Mouse (Mus musculus) kidney, postnatal 0 days (tissue): ENCODE measurements around the gene Acer1. TPM values are rescaled to one million over a fixed set of nuclear protein-coding genes. Genes with fewer than 3 reads are reported as not detected.

Experiments used
- ATAC-seq: fragments of 200-750 bp; cut with Nextera tagmentation; replicated peaks from 2 replicates; pipeline ENCODE4 v1.8.0; 2017; ENCODE audit warnings: low read depth, moderate number of reproducible peaks, moderate TSS enrichment, moderate library complexity; ENCODE audit not compliant: low FRiP score
- DNase-seq: peaks from one replicate; pipeline ENCODE4 v3.0.0-alpha.2; 2016; ENCODE audit warnings: low spot score
- H3K27ac ChIP-seq: fragments of 300-500 bp; sonication (generic); 2 replicates; pipeline ENCODE4 v1.5.1; 2014; ENCODE audit warnings: mild to moderate bottlenecking
- H3K27me3 ChIP-seq: fragments of 300-500 bp; sonication (generic); 2 replicates; pipeline ENCODE4 v1.6.1; 2014; ENCODE audit warnings: low read length, mixed read lengths; ENCODE audit not compliant: insufficient read depth
- H3K36me3 ChIP-seq: fragments of 300-500 bp; sonication (generic); 2 replicates; pipeline ENCODE4 v1.6.1; 2014; ENCODE audit warnings: low read length, mixed read lengths; ENCODE audit not compliant: insufficient read depth
- H3K4me1 ChIP-seq: fragments of 300-500 bp; sonication (generic); replicated peaks from 2 replicates; pipeline ENCODE4 v1.6.1; 2014; ENCODE audit warnings: antibody characterized with exemption, low read length, mixed read lengths; ENCODE audit not compliant: insufficient read depth
- H3K4me2 ChIP-seq: fragments of 300-500 bp; sonication (generic); 2 replicates; pipeline ENCODE4 v1.6.1; 2014; ENCODE audit warnings: mild to moderate bottlenecking, low read length, moderate library complexity, mixed read lengths
- H3K4me3 ChIP-seq: fragments of 300-500 bp; sonication (generic); replicated peaks from 2 replicates; pipeline ENCODE4 v1.5.1; 2014; ENCODE audit warnings: low read depth, low read length
- H3K9ac ChIP-seq: fragments of 300-500 bp; sonication (generic); 2 replicates; pipeline ENCODE4 v1.6.1; 2014; ENCODE audit warnings: low read depth, low read length
- H3K9me3 ChIP-seq: fragments of 300-500 bp; sonication (generic); replicated peaks from 2 replicates; pipeline ENCODE4 v1.6.1; 2016; ENCODE audit warnings: low read length, inconsistent platforms, mixed read lengths
- CTCF ChIP-seq: IDR thresholded peaks from 2 replicates; pipeline ENCODE4 v1.5.1; 2016; ENCODE audit warnings: antibody characterized with exemption, low read depth, mild to moderate bottlenecking, moderate library complexity
- WGBS: fragments of 180-500 bp; shearing (Covaris S2); extraction: QIAGEN DNeasy Blood & Tissue Kit; methylation state at CpG from one replicate; pipeline ENCODE4 v1.1.7; 2014; 5-methylcytosine and 5-hydroxymethylcytosine counted together
- polyA plus RNA-seq: library from polyadenylated mRNA; unstranded; fragments of >200 nt; fragmentation: Nextera tagmentation; extraction: Ambion mirVana; gene quantifications from 2 replicates; pipeline ENCODE4 v1.2.1, GENCODE M21; 2015

The Acer1 gene
- polyA plus RNA-seq, 1 experiment from 2014 or later: not detected

DNA sequence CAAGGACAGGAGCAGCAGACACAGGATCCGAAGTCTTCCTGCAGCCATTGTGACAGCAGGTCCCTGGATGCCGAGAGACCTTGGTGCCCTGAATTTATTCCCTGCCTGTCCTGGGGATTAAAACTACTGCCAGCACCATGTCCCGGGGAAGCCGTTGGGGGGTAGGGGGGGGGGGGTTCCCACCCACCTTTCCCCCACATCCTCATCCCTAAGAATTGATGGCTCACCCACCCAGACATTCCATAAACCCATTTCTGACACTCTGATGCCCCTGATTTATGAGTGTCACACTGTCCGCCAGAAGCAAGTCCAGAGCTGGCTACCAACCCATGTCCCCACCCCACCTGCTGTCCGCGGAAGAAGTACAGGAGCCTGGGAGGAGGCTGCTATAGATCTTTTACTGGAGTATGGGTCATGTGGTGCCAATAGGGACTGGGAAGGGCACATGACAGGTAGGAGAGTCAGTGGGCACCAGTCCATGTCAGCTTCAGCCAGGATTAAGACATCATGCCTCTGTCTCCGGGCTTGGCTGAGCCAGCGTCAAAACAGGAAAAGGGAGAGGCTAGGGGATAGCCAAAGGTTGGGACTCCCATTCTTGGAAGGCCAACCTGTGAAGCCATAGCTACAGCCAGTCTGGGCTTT is 18.2 kb upstream of the Acer1 start, which contains the start of gene Pspn:
Pspn (minus strand) TSS at position 51 of the 642 bp plus-strand sequence.
- ATAC-seq: no peak
- WGBS: 80% methylated on average over 9 of the region's 9 CpGs
- Histone ChIP-seq H3K4me1 (peaks cover 8% of the 10 kb centered on the region; the same call in 1 of the 2 replicates), H3K4me2 (no peak within 1 kb of the TSS), H3K27ac (no peak within 1 kb of the TSS), H3K9ac (no peak within 1 kb of the TSS), H3K27me3 (no peaks in the 10 kb centered on the region), H3K4me3 (no peak within 1 kb of the TSS), H3K36me3 (peaks cover 33% of the 10 kb centered on the region), H3K9me3 (no peaks in the 10 kb centered on the region)
- DNase-seq: no peak
- TF ChIP-seq CTCF: no peak

DNA sequence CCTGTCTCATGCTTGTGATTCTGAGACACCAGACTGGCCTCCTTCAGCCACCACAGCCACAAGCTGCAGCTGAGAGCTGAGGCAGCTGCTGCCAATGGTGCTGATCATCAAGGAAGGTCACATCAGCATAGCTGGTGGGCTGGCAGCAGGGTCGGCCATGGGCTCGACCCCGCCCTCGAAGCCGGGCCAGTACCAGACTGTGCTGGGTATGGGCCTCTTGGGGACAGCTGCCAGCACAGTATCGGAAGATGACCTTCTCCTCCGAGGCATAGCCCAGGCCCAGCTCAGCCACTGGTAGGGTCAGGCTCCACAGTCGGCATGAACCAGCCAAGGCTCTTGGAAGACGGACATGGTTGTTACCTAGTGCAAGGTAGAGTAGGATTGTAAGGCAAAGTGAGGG is 17.5 kb upstream of the Acer1 start:
- Histone ChIP-seq H3K4me1 (peaks cover 8% of the 10 kb centered on the region; the same call in 1 of the 2 replicates), H3K27me3 (no peaks in the 10 kb centered on the region), H3K4me2 (no peak overlapping the region), H3K4me3 (no peak overlapping the region), H3K9me3 (no peaks in the 10 kb centered on the region), H3K27ac (no peak overlapping the region), H3K36me3 (peaks cover 30% of the 10 kb centered on the region), H3K9ac (no peak overlapping the region)
- WGBS: 95% methylated on average over 9 of the region's 9 CpGs
- no peak for TF ChIP-seq CTCF
- ATAC-seq: no peak
- no peak for DNase-seq

DNA sequence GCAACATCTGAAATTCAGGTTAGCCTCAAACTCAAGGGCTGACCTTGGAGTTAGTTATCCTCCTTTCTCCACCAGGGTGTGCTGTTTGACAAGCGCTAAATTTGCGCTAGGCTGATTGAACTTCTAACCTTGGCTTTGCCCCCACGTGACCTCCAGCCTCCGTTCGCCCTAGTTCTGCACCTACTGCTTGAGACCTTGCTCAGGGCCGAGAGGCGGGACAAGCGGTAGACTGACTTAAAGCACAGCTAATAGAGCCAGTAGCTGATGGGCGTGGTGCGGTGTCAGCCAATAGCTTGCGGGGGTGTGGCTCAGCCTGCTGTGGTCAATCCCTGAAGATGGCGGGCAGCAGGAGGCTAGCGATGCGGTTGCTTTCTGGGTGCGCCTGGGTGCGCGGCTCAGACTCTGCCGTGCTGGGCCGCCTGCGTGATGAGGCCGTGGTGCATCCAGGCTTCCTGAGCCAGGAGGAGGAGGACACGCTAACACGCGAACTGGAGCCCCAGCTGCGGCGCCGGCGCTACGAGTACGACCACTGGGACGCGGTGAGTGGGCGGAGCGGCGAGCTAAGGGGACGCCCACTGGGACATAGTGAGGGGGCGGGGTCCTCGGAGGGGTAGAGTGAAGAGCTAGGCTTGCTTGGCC is 15.2 kb upstream of the Acer1 start, which contains the start of gene Alkbh7:
Alkbh7 (plus strand) TSS at position 311 of the 639 bp plus-strand sequence.
- H3K9me3 ChIP-seq: no peaks in the 10 kb centered on the region
- WGBS: under 1% methylated on average over 38 of the region's 38 CpGs
- peak within 1 kb of the TSS; percentile 83 for H3K4me3 ChIP-seq
- peak within 1 kb of the TSS; percentile 84 for H3K27ac ChIP-seq
- peak within 1 kb of the TSS; percentile 72 for H3K9ac ChIP-seq
- peaks cover 28% of the 10 kb centered on the region for H3K36me3 ChIP-seq
- no peaks in the 10 kb centered on the region for H3K27me3 ChIP-seq
- ATAC-seq (peak; percentile 99), DNase-seq (peak; percentile 100)
- peaks cover 8% of the 10 kb centered on the region; the same call in 1 of the 2 replicates for H3K4me1 ChIP-seq
- peak; percentile 89 for TF ChIP-seq CTCF
- peak within 1 kb of the TSS; percentile 75 for H3K4me2 ChIP-seq

DNA sequence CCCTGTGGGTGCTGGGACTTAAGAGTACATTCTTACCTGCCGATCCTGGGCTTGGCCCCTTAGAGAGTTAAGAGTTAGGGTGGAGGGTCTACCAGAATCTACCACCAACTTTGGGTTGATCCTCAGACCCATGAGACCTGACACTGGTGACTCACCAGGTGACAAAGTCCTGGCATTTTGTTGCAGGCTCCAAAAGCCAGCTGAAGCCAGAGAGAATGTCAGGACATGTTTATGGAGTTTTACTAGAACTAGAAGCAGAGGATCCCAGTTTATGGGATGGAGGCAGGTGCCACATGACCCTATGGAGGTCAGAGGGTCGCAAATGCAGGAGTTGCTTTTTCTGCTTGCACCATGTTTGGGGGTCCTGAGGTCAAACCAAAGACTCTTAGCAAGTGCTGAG is 14.6 kb upstream of the Acer1 start:
- TF ChIP-seq CTCF: no peak
- H3K4me2 ChIP-seq: 0 out of 2 replicates have a peak overlapping the region, but pooled peaks have one; percentile 75

DNA sequence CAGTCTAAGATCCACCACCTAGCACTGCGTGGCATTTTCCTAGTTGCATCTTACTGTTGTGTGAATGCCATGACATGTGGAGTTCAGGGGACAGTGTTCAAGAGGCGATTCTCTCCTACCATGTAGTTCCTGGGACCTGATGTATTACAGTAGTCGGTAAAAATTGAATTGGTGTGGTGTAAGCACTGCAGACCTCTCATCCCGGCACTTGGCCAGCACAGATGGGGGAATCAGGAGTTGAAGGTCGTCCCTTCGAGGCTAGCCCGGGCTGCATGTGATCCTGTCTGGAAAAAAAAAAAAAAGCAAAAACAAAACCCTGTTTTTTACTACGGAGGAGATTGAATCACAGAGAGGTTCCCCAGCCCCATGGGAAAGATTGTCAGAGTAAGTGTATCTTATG is 13.1 kb upstream of the Acer1 start:
- no peak overlapping the region for H3K4me3 ChIP-seq

More for the DNA sequence above, 14.6 kb upstream of the Acer1 start:
- H3K36me3 ChIP-seq: peaks cover 28% of the 10 kb centered on the region
- ATAC-seq (no peak), DNase-seq (no peak)
- H3K9me3 ChIP-seq: no peaks in the 10 kb centered on the region
- H3K27me3 ChIP-seq: no peaks in the 10 kb centered on the region
- no peak overlapping the region for H3K27ac ChIP-seq
- peaks cover 8% of the 10 kb centered on the region; the same call in 1 of the 2 replicates for H3K4me1 ChIP-seq
- no peak overlapping the region for H3K4me3 ChIP-seq
- no peak overlapping the region for H3K9ac ChIP-seq
- WGBS: 73% methylated on average over 2 of the region's 2 CpGs

DNA sequence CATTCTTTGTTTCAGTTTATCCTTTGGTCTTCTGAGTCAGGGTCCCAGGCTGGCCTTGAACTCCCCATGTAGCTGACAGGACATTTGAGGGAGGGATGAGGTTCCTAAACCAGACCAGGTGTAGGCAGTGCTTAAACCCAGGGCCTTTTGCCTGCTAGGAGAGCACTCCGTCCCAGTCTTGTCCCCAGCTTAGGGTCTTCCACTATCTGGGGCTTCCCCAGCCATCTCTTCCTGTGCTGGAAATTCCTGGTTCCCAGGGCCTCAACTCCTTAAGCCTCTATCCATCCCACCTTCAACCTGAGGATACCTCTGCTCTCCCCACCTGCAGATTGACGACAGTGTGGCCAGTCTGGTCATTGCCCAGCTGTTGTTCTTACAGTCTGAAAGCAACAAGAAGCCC is 9.0 kb upstream of the Acer1 start:
- ATAC-seq (no peak), DNase-seq (no peak)
- WGBS: 82% methylated on average over 2 of the region's 2 CpGs
- H3K27ac ChIP-seq: no peak overlapping the region
- peak overlapping the region; percentile 62 for H3K4me3 ChIP-seq
- peaks cover 25% of the 10 kb centered on the region for H3K36me3 ChIP-seq
- peak overlapping the region; percentile 66; the same call in 1 of the 2 replicates for H3K9ac ChIP-seq
- no peaks in the 10 kb centered on the region for H3K9me3 ChIP-seq
- peak overlapping the region; percentile 89 for H3K4me2 ChIP-seq
- no peaks in the 10 kb centered on the region for H3K27me3 ChIP-seq
- no peak for TF ChIP-seq CTCF
- H3K4me1 ChIP-seq: peaks cover 6% of the 10 kb centered on the region; the same call in 1 of the 2 replicates

More for the DNA sequence above, 13.1 kb upstream of the Acer1 start:
- WGBS: 90% methylated on average over 8 of the region's 8 CpGs
- H3K4me2 ChIP-seq: no peak overlapping the region
- H3K27ac ChIP-seq: no peak overlapping the region
- peaks cover 28% of the 10 kb centered on the region for H3K36me3 ChIP-seq
- H3K9ac ChIP-seq: no peak overlapping the region
- ATAC-seq: no peak
- no peak for TF ChIP-seq CTCF
- DNase-seq: no peak
- peaks cover 14% of the 10 kb centered on the region for H3K4me1 ChIP-seq
- H3K27me3 ChIP-seq: no peaks in the 10 kb centered on the region
- H3K9me3 ChIP-seq: no peaks in the 10 kb centered on the region
